Mouse (Mus musculus): Measurements from ENCODE around the gene Il34. TPM values are rescaled to one million over a fixed set of nuclear protein-coding genes. Genes with fewer than 3 reads are reported as not detected.
A peak's percentile ranks its signal among the peaks of the same experiment; 100 is the strongest.
"Not testable (repeated sequence)": the region's sequence is repeated elsewhere in the genome, so short reads cannot be mapped to it uniquely, and the experiment has no call there.

Gene Il34
- total RNA-seq, 1 experiment from 2014 or later: 9.5 TPM

GRCm38 (mm10) chr8:110810481-110811065 is 4.8 kb upstream of the Il34 start:
- no peak for DNase-seq

GRCm38 (mm10) chr8:110809831-110810230 is 4.1 kb upstream of the Il34 start:
- peak; percentile 66 for DNase-seq

GRCm38 (mm10) chr8:110808495-110809472 is 3.1 kb upstream of the Il34 start:
- peak; percentile 53 for DNase-seq

- DNase-seq: no peak
These were observed 422 bp upstream of the Il34 start for GRCm38 (mm10) chr8:110806146-110806545.

- no peak for DNase-seq
These were observed 754 bp downstream of the Il34 start for GRCm38 (mm10) chr8:110804825-110805514.

- no peak for DNase-seq
These were observed 1.9 kb downstream of the Il34 start for GRCm38 (mm10) chr8:110803856-110804255.

- peak; percentile 63 for DNase-seq
These were observed 2.7 kb downstream of the Il34 start for GRCm38 (mm10) chr8:110802988-110803387.

- DNase-seq: no peak
These were observed 8.6 kb downstream of the Il34 start for GRCm38 (mm10) chr8:110797086-110797485.

- no peak for DNase-seq
These were observed 11.3 kb downstream of the Il34 start for GRCm38 (mm10) chr8:110794363-110794965.

- DNase-seq: no peak
These were observed 11.8 kb downstream of the Il34 start for GRCm38 (mm10) chr8:110793936-110794335.

GRCm38 (mm10) chr8:110793511-110793910 is 12.2 kb downstream of the Il34 start:
- no peak for DNase-seq

GRCm38 (mm10) chr8:110792574-110793200 is 13.0 kb downstream of the Il34 start:
- no peak for DNase-seq

- no peak for DNase-seq
These were observed 14.6 kb downstream of the Il34 start for GRCm38 (mm10) chr8:110791164-110791563.

GRCm38 (mm10) chr8:110790270-110790669 is 15.5 kb downstream of the Il34 start:
- DNase-seq: no peak

- no peak for DNase-seq
These were observed 16.2 kb downstream of the Il34 start for GRCm38 (mm10) chr8:110789571-110789970.

GRCm38 (mm10) chr8:110788981-110789380 is 16.7 kb downstream of the Il34 start:
- DNase-seq: no peak

GRCm38 (mm10) chr8:110787411-110787954 is 18.2 kb downstream of the Il34 start:
- peak; percentile 65 for DNase-seq

- peak; percentile 54 for DNase-seq
These were observed 18.8 kb downstream of the Il34 start for GRCm38 (mm10) chr8:110786934-110787333.

- not testable (repeated sequence) for DNase-seq
These were observed 19.2 kb downstream of the Il34 start for GRCm38 (mm10) chr8:110786501-110786900.

- no peak for DNase-seq
These were observed 20.4 kb downstream of the Il34 start for GRCm38 (mm10) chr8:110785366-110785765.

GRCm38 (mm10) chr8:110779924-110780718 is 25.6 kb downstream of the Il34 start:
- no peak for DNase-seq
